Mouse (Mus musculus) liver, adult 2 months (tissue): ENCODE data around the gene Acsl6.

Experiments
- CTCF ChIP-seq: fragments of 200-500 bp; IDR thresholded peaks from 2 replicates; pipeline ENCODE4 v1.5.1; 2011; ENCODE audit warnings: low read depth, low read length, control low read depth
- POLR2A ChIP-seq: fragments of 200-500 bp; IDR thresholded peaks from 2 replicates; pipeline ENCODE4 v1.6.1; 2011; ENCODE audit warnings: low read length, control low read depth; ENCODE audit not compliant: insufficient read depth; ENCODE audit errors: extremely low read depth

GRCm38 (mm10) chr11:54310588-54310987 is 7.0 kb downstream of the Acsl6 start:
- TF ChIP-seq POLR2A (no peak), CTCF (no peak)
